Mouse (Mus musculus) layer of hippocampus, adult 18-20 months (tissue): ENCODE measurements around the gene Nt5dc3. TPM values are rescaled to one million over a fixed set of nuclear protein-coding genes. Genes with fewer than 3 reads are reported as not detected.
A peak's percentile ranks its signal among the peaks of the same experiment; 100 is the strongest.

Source experiments
- DNase-seq, 2 experiments: peaks; one replicate each; pipeline ENCODE4 v3.0.0; 2022; ENCODE audit warnings: low spot score in 2 of 2
- total RNA-seq, 2 experiments: library from RNA; stranded (reverse); gene quantifications; 2 replicates each; pipeline ENCODE4 v1.2.3; 2021

Nt5dc3 gene
- total RNA-seq, 2 experiments from 2014 or later = 132 to 138 TPM

- no peak for DNase-seq
Measured at GRCm38 (mm10) chr10:86810612-86811011, 31.8 kb downstream of the Nt5dc3 start.

GRCm38 (mm10) chr10:86814292-86815131, 35.7 kb downstream of the Nt5dc3 start:
- no peak for DNase-seq

GRCm38 (mm10) chr10:86815133-86815532, 36.3 kb downstream of the Nt5dc3 start:
- no peak for DNase-seq

GRCm38 (mm10) chr10:86819649-86820165, 40.9 kb downstream of the Nt5dc3 start:
- DNase-seq = peak in 1 of 2 experiments; percentile 54

GRCm38 (mm10) chr10:86821014-86821413, 42.2 kb downstream of the Nt5dc3 start:
- peak in 1 of 2 experiments; percentile 67 for DNase-seq

GRCm38 (mm10) chr10:86824093-86824492, 45.3 kb downstream of the Nt5dc3 start:
- no peak for DNase-seq

- no peak for DNase-seq
Measured at GRCm38 (mm10) chr10:86824871-86825270, 46.1 kb downstream of the Nt5dc3 start.

GRCm38 (mm10) chr10:86825871-86826522, 47.2 kb downstream of the Nt5dc3 start:
- DNase-seq = no peak

- no peak for DNase-seq
Measured at GRCm38 (mm10) chr10:86826929-86827328, 48.1 kb downstream of the Nt5dc3 start.

- no peak for DNase-seq
Measured at GRCm38 (mm10) chr10:86828221-86829135, 49.7 kb downstream of the Nt5dc3 start.

GRCm38 (mm10) chr10:86829515-86829914, 50.7 kb downstream of the Nt5dc3 start:
- no peak for DNase-seq

GRCm38 (mm10) chr10:86836784-86837183, 58.0 kb downstream of the Nt5dc3 start:
- no peak for DNase-seq

- DNase-seq = no peak
Measured at GRCm38 (mm10) chr10:86838827-86839226, 60.0 kb downstream of the Nt5dc3 start.

- DNase-seq = peak in 1 of 2 experiments; percentile 63
Measured at GRCm38 (mm10) chr10:86842659-86843058, 63.9 kb downstream of the Nt5dc3 start.

- DNase-seq = no peak
Measured at GRCm38 (mm10) chr10:86846926-86847467, 68.2 kb downstream of the Nt5dc3 start.

GRCm38 (mm10) chr10:86849087-86849486, 70.3 kb downstream of the Nt5dc3 start:
- DNase-seq = no peak

- DNase-seq = no peak
Measured at GRCm38 (mm10) chr10:86849508-86849907, 70.7 kb downstream of the Nt5dc3 start.

- DNase-seq = no peak
Measured at GRCm38 (mm10) chr10:86852160-86852559, 73.4 kb downstream of the Nt5dc3 start.

GRCm38 (mm10) chr10:86853433-86853832, 74.6 kb downstream of the Nt5dc3 start:
- DNase-seq = peak in 1 of 2 experiments; percentile 34

GRCm38 (mm10) chr10:86860396-86860795, 81.6 kb downstream of the Nt5dc3 start:
- no peak for DNase-seq

GRCm38 (mm10) chr10:86862496-86862895, 83.7 kb downstream of the Nt5dc3 start:
- DNase-seq = no peak
